Mouse (Mus musculus) neural tube, embryonic 13.5 days (tissue): ENCODE measurements around the gene Mindy4. TPM values are rescaled to one million over a fixed set of nuclear protein-coding genes. Genes with fewer than 3 reads are reported as not detected.

Experiments
- ATAC-seq: fragments of 200-750 bp; cut with Nextera tagmentation; 2 replicates; pipeline ENCODE4 v1.8.0; 2017; ENCODE audit warnings: low read depth, mild to moderate bottlenecking, moderate TSS enrichment, moderate library complexity
- H3K27ac ChIP-seq: fragments of 300-500 bp; sonication (generic); replicated peaks from 2 replicates; pipeline ENCODE4 v1.5.1; 2015; ENCODE audit warnings: moderate library complexity, mild to moderate bottlenecking, inconsistent platforms
- H3K27me3 ChIP-seq: fragments of 300-500 bp; sonication (generic); 2 replicates; pipeline ENCODE4 v1.6.1; 2015; ENCODE audit warnings: mild to moderate bottlenecking, inconsistent platforms
- H3K36me3 ChIP-seq: fragments of 300-500 bp; sonication (generic); 2 replicates; pipeline ENCODE4 v1.6.1; 2015; ENCODE audit warnings: mild to moderate bottlenecking, inconsistent platforms
- H3K4me1 ChIP-seq: fragments of 300-500 bp; sonication (generic); replicated peaks from 2 replicates; pipeline ENCODE4 v1.6.1; 2015; ENCODE audit warnings: inconsistent platforms
- H3K4me2 ChIP-seq: fragments of 300-500 bp; sonication (generic); 2 replicates; pipeline ENCODE4 v1.6.1; 2015; ENCODE audit warnings: inconsistent platforms, mild to moderate bottlenecking, moderate library complexity
- H3K4me3 ChIP-seq: fragments of 300-500 bp; sonication (generic); 2 replicates; pipeline ENCODE4 v1.5.1; 2015; ENCODE audit warnings: mild to moderate bottlenecking, inconsistent platforms
- H3K9ac ChIP-seq: fragments of 300-500 bp; sonication (generic); 2 replicates; pipeline ENCODE4 v1.6.1; 2015; ENCODE audit warnings: moderate library complexity, mild to moderate bottlenecking, inconsistent platforms
- H3K9me3 ChIP-seq: fragments of 300-500 bp; sonication (generic); 2 replicates; pipeline ENCODE4 v1.6.1; 2016; ENCODE audit warnings: inconsistent platforms
- WGBS: fragments of 180-500 bp; shearing (Covaris S2); methylation state at CpG from one replicate; pipeline ENCODE4 v1.1.7; 2015; 5-methylcytosine and 5-hydroxymethylcytosine counted together
- polyA plus RNA-seq: library from polyadenylated mRNA; unstranded; fragments of >200 nt; fragmentation: Nextera tagmentation; extraction: Ambion mirVana; gene quantifications from 2 replicates; pipeline ENCODE4 v1.2.1, GENCODE M21; 2015

Gene Mindy4
- polyA plus RNA-seq, 1 experiment from 2014 or later: 9.9 TPM

DNA sequence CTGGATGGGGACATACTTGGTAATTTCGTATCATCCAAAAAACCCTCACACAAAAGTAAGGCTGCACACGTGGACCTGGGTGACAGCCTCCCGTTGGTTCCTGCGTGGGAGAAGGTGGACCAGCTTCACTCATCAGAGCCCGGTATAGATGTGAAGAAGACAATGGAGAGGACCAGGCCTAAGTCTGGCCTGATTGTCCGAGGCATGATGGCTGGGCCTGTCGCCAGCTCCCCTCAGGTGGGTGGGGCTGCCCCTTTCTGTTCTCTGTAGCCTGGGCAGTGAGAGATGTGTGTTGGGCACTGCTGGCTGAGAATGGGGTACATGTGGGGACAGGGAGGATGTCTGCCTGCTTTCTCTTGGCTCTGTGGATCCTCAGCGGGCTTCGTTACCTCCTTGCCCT is 15.0 kb downstream of the Mindy4 start:
- peaks cover 30% of the 10 kb centered on the region for H3K36me3 ChIP-seq
- WGBS: 90% methylated on average over 9 of the region's 9 CpGs
- H3K27me3 ChIP-seq: no peaks in the 10 kb centered on the region
- no peaks in the 10 kb centered on the region for H3K9me3 ChIP-seq
- H3K4me2 ChIP-seq: no peak overlapping the region
- H3K4me1 ChIP-seq: no peaks in the 10 kb centered on the region
- H3K9ac ChIP-seq: no peak overlapping the region
- no peak for ATAC-seq
- no peak overlapping the region for H3K4me3 ChIP-seq
- H3K27ac ChIP-seq: no peak overlapping the region

DNA sequence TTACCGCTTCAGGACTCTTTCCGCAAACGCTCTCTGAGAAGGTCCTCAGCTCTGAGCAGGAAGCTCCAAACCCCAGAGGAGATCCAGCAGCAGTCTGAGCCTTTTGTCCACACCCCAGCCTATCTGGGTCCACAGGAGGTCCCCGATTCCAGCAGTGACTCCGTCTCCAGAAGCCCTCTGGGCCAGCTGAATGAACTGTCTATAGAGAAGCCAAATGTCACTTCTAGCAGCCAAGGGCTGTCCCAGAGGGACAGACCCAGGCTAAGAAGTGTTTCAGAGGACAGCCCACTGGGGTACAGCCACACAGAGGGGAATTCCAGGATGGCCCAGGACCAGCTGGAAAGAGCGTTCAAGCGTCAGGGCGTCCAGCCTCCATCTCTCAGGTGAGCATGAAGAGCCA is 20.8 kb downstream of the Mindy4 start:
- Histone ChIP-seq H3K4me1 (no peaks in the 10 kb centered on the region), H3K4me3 (no peak overlapping the region), H3K36me3 (peaks cover 22% of the 10 kb centered on the region), H3K27me3 (no peaks in the 10 kb centered on the region), H3K9me3 (no peaks in the 10 kb centered on the region), H3K4me2 (no peak overlapping the region), H3K9ac (no peak overlapping the region), H3K27ac (no peak overlapping the region)
- 96% methylated on average over 8 of the region's 8 CpGs for WGBS
- no peak for ATAC-seq

DNA sequence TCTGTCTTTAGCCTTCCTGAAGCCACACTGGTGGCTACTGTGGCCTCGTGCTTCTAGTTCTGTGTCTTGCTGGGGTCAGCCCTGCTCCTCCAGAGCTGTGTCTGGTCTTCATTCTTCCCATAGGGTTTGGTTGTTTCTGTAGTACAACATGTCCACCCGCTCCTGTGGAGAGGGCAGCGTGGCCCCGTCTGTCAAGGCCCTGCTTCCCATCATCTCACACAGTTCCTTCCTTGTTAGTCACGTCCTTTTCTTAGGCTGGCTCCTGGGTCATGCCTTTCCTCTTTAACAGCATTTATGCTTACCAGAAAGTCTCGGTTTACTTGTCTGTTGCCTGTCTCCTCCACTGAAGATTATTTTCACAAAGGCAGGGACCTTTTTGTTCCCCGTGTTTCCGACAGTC is 26.9 kb downstream of the Mindy4 start:
- Histone ChIP-seq H3K4me1 (no peaks in the 10 kb centered on the region), H3K36me3 (no peaks in the 10 kb centered on the region; the same call in 1 of the 2 replicates), H3K4me2 (no peak overlapping the region), H3K9me3 (no peaks in the 10 kb centered on the region), H3K27me3 (no peaks in the 10 kb centered on the region), H3K27ac (no peak overlapping the region), H3K4me3 (no peak overlapping the region), H3K9ac (no peak overlapping the region)
- 74% methylated on average over 8 of the region's 8 CpGs for WGBS
- no peak for ATAC-seq

DNA sequence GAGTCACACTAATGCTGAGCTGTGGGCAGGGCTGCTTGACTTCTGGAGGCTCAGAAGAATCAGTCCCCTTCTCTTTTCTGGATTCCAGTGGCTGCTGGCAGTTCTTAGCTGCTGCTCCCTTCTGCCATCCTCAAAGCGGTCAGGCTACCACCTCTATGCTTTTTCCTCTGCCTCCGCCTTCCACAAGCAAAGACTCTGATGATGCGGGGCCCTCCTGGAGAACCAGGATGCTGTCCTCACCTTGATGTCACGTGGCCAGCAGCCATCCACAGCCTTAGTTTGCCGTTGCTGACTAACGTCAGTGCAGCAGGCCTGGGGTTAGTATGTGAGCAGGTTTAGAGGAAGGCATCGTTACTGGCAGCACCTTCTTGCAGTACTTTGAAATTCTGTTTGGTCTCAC is 28.9 kb downstream of the Mindy4 start:
- Histone ChIP-seq H3K4me3 (no peak overlapping the region), H3K9me3 (no peaks in the 10 kb centered on the region), H3K27me3 (no peaks in the 10 kb centered on the region), H3K4me2 (no peak overlapping the region), H3K36me3 (no peaks in the 10 kb centered on the region; the same call in 1 of the 2 replicates), H3K27ac (no peak overlapping the region), H3K9ac (no peak overlapping the region), H3K4me1 (no peaks in the 10 kb centered on the region)
- WGBS: 93% methylated on average over 7 of the region's 7 CpGs
- ATAC-seq: no peak

DNA sequence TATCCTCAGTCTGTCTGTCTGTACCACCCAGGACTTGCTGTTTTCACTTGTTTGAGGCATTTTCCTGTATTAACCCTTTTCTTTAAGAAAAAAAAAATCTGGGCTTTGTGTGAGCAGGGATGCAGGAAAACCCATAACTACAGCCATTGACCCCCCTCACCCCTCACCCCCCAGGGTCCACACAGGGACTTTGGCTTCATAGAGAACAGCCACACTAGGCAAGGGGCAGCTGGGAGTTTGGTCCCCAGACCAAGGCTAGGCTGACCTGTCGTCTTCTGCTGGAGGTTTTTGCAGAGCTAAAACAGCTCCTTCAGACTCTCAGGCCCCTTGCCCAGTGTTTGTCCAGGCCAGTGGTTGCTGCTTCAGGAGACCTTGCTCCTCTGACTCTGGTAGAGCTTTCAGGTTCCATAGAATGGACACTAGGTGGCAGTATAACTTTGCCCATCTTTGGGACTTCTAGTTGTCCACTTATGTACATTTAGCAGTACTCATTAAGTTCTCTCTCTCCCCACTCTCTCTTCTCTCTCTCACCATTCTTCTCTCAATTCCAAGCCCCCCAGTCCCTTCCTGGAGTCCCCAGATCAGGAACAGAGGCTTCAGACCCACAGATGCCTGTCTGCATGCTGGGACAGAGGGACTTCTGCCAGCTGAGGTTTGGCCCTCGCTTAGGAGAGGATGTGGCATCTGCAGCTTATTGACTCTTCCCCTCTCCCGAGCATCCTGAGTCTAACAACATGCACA is 29.5 kb downstream of the Mindy4 start:
- H3K27ac ChIP-seq: no peak overlapping the region
- no peaks in the 10 kb centered on the region for H3K9me3 ChIP-seq
- no peaks in the 10 kb centered on the region; the same call in 1 of the 2 replicates for H3K36me3 ChIP-seq
- H3K4me1 ChIP-seq: no peaks in the 10 kb centered on the region
- H3K27me3 ChIP-seq: no peaks in the 10 kb centered on the region
- 54% methylated on average over 3 of the region's 3 CpGs for WGBS
- no peak overlapping the region for H3K9ac ChIP-seq
- peak; percentile 77 for ATAC-seq
- no peak overlapping the region for H3K4me2 ChIP-seq
- no peak overlapping the region for H3K4me3 ChIP-seq

DNA sequence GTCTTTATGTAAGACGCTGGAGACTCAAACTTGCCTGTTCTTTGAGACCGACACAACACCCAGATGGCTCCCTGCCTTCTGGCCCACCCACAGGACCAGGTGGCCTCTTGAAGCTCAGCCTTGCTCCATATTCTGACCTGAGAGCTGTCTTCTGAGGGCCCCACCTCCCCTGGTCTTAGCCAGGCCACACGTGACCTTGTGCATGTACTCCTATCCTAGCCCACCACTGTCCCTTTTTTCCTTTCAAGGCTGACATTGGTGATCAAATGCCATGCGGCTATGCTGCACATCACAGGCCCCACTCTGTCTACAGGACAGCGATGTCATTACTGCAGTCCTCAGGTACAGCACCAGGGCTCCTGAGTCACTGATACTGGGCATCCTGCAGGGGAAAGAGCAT is 30.1 kb downstream of the Mindy4 start:
- H3K4me1 ChIP-seq: no peaks in the 10 kb centered on the region
- peak; percentile 52; the same call in 1 of the 2 replicates for ATAC-seq
- H3K9ac ChIP-seq: no peak overlapping the region
- no peaks in the 10 kb centered on the region for H3K9me3 ChIP-seq
- no peak overlapping the region for H3K4me2 ChIP-seq
- no peak overlapping the region for H3K27ac ChIP-seq
- no peaks in the 10 kb centered on the region; the same call in 1 of the 2 replicates for H3K36me3 ChIP-seq
- no peaks in the 10 kb centered on the region for H3K27me3 ChIP-seq
- WGBS: 95% methylated on average over 5 of the region's 5 CpGs
- no peak overlapping the region for H3K4me3 ChIP-seq

DNA sequence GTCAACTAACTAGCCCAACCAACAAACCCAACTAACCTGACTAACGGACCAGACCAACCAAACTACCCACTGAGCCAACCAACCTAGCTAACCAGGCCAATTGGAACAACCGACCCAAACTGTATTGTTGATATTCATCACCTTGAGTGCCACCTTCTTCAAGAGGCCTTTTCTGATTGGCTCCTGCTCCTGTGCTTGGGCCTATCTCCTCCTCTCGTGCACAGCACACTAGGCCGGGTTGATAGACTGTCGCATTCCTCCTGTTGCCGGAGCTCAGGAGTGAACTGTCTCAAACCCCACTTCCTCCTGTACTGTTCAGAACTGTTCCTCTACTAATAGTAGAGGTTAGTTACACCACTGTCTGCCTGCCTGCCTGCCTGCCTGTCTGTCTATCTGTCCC is 31.5 kb downstream of the Mindy4 start:
- Histone ChIP-seq H3K4me1 (no peaks in the 10 kb centered on the region), H3K9me3 (no peaks in the 10 kb centered on the region), H3K9ac (no peak overlapping the region), H3K4me3 (no peak overlapping the region), H3K27ac (no peak overlapping the region), H3K27me3 (no peaks in the 10 kb centered on the region), H3K4me2 (no peak overlapping the region), H3K36me3 (no peaks in the 10 kb centered on the region; the same call in 1 of the 2 replicates)
- no peak for ATAC-seq
- WGBS: 86% methylated on average over 6 of the region's 6 CpGs

DNA sequence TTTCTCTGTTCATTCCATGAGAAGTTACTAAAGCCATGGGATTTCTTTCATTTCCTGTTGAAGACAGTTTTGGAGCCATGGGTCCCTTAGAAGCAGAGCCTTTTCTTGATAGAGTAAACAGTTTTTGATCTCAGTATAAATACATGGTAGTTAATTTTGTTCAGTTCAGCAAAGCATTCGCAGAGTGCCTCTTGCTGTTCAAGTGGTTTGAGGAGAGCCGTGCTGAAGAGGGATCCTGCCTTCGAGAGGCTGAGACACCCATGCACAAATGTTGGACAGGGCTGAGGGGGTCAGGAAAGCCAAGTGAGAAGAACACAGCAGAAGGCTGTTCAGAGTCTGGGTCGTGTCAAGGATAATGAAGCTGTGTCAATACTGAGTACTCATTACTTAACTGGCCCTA is 32.5 kb downstream of the Mindy4 start:
- no peak for ATAC-seq
- 84% methylated on average over 4 of the region's 4 CpGs for WGBS

DNA sequence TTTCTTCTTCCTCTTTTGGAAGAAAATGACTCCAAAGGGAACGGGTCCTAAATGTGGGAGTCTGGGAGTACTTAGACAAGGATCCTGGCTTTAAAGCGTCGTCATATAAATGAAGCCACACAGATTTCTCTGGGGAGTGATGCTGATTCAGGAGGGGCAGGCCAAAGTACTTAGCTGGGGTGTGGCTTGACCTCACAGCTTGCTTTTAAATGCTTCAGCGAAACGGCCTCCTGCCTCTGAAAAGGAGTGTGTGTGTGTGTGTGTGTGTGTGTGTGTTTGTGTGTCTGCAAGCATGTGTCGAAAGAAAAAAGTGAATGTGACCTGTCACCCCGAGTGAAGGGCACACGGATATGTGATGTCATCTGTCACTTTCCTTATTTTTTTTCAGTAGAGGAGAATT is 36.7 kb downstream of the Mindy4 start:
- no peak for ATAC-seq
- Histone ChIP-seq H3K27ac (no peak overlapping the region), H3K9me3 (no peaks in the 10 kb centered on the region), H3K4me3 (no peak overlapping the region), H3K9ac (no peak overlapping the region), H3K4me1 (0 out of 2 replicates have a peak, but pooled peaks cover 3% of the 10 kb centered on the region), H3K36me3 (no peaks in the 10 kb centered on the region), H3K27me3 (no peaks in the 10 kb centered on the region), H3K4me2 (no peak overlapping the region)
- WGBS: 56% methylated on average over 8 of the region's 8 CpGs

More for the DNA sequence above, 32.5 kb downstream of the Mindy4 start:
- 0 out of 2 replicates have a peak, but pooled peaks cover 3% of the 10 kb centered on the region for H3K4me1 ChIP-seq
- no peaks in the 10 kb centered on the region; the same call in 1 of the 2 replicates for H3K36me3 ChIP-seq
- H3K27me3 ChIP-seq: no peaks in the 10 kb centered on the region
- H3K9me3 ChIP-seq: no peaks in the 10 kb centered on the region
- no peak overlapping the region for H3K27ac ChIP-seq
- no peak overlapping the region for H3K4me2 ChIP-seq
- H3K4me3 ChIP-seq: no peak overlapping the region
- no peak overlapping the region for H3K9ac ChIP-seq

DNA sequence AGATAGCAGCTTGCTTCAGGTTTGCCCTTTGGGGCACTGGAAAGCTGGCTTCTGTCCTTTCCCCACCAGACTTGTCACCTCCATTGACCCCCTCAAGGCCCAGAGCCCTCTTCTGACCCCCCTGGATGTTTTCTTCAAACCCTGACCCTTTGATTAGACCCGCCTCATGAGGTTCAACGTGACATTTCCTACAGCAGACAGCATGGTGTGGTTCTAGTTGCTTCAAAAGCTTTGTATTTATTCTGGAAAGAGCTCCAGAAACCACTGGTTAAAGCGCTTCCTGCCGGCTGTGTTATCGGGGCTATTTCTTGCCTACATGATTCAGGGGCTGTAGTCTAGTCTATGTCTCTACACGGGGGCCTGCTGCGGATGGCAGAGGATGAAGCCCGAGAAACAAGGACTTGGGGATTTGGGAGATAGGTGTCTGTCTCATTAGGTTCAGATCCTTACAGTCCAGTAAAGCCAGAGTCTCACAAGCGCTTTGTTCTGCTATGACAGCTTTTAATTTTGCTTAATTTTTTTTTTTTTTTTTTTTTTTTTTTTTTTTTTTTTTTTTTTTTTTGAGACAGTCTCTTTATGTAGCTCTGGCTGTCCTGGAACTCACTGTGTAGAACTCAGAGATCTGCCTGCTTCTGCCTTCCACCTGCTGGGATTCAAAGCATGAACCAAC is 37.5 kb downstream of the Mindy4 start:
- Histone ChIP-seq H3K4me1 (0 out of 2 replicates have a peak, but pooled peaks cover 3% of the 10 kb centered on the region), H3K27me3 (no peaks in the 10 kb centered on the region), H3K4me2 (no peak overlapping the region), H3K4me3 (no peak overlapping the region), H3K9me3 (no peaks in the 10 kb centered on the region), H3K27ac (no peak overlapping the region), H3K9ac (no peak overlapping the region), H3K36me3 (no peaks in the 10 kb centered on the region)
- WGBS: 92% methylated on average over 9 of the region's 9 CpGs
- ATAC-seq: no peak

DNA sequence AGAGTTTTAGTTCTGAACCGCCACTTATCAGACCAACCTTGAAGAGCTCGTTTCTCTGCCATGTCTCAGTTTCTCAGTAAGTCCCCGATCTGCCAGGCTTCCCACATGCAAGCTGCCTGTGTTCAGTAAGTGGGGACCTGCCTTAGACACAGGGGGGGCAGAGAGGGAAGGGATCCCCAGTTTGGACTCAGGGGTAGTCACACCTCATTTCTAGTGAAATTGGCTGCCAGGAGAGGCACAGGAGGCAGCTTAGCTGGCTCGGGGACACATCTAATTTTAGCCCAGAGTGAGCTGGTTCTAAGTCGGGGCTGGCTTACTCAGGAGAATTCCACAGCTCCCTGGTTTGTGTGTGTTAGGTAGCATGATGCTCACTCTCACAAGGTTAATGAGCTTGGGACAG is 38.3 kb downstream of the Mindy4 start:
- Histone ChIP-seq H3K36me3 (no peaks in the 10 kb centered on the region), H3K4me3 (no peak overlapping the region), H3K4me2 (no peak overlapping the region), H3K27ac (no peak overlapping the region), H3K9me3 (no peaks in the 10 kb centered on the region), H3K9ac (no peak overlapping the region), H3K4me1 (0 out of 2 replicates have a peak, but pooled peaks cover 3% of the 10 kb centered on the region), H3K27me3 (no peaks in the 10 kb centered on the region)
- ATAC-seq: no peak
- WGBS: 83% methylated on average over 5 of the region's 5 CpGs

DNA sequence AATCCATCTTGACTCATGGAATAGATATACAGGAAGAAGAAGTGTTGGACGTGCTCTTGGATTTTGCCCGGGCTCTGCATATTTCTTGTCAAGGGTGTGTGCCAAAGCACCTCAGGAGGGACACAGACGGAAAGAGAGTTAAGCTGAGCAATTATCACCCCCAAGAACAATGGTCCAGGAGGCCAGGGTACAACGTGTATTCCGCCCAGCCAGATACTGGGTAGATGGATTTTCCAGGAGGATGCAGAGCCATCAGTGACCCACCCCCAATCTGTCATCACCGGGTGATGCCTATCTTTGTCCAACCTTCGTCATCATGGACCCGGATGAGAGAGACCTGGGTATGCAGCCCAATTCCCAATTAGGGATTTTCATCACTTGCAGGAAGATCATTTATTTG is 42.5 kb downstream of the Mindy4 start:
- Histone ChIP-seq H3K4me1 (no peaks in the 10 kb centered on the region), H3K9ac (no peak overlapping the region), H3K27me3 (no peaks in the 10 kb centered on the region), H3K27ac (no peak overlapping the region), H3K4me3 (no peak overlapping the region), H3K4me2 (no peak overlapping the region), H3K36me3 (no peaks in the 10 kb centered on the region), H3K9me3 (no peaks in the 10 kb centered on the region)
- no peak for ATAC-seq
- WGBS: 90% methylated on average over 8 of the region's 8 CpGs
